Mouse (Mus musculus) E14TG2a.4 (cell line): ENCODE measurements around the gene Pxdc1.

Experiments used
- CTCF ChIP-seq: conservative IDR thresholded peaks from 2 replicates; pipeline ENCODE4 v1.5.1; 2014; ENCODE audit warnings: low read length
- NANOG ChIP-seq: IDR thresholded peaks from 2 replicates; pipeline ENCODE4 v1.6.1; 2014; ENCODE audit warnings: borderline replicate concordance, low read length, mixed read lengths

GRCm38 (mm10) chr13:34685008-34685765 is 31.9 kb upstream of the Pxdc1 start:
- no peak for TF ChIP-seq CTCF
- no peak for TF ChIP-seq NANOG
